Mouse (Mus musculus) mesoderm, embryonic 11.5 days (tissue): ENCODE data around the gene Spns1.
A peak's percentile ranks its signal among the peaks of the same experiment; 100 is the strongest.
"Not testable (repeated sequence)": the region's sequence is repeated elsewhere in the genome, so short reads cannot be mapped to it uniquely, and the experiment has no call there.

Experiments
- DNase-seq: peaks from one replicate; pipeline ENCODE4 v3.0.0-alpha.2; 2012; ENCODE audit warnings: low read depth, low spot score

Gene Spns1

GRCm38 (mm10) chr7:126340206-126340618 lies 37.0 kb downstream of the Spns1 start:
- DNase-seq: no peak

- no peak for DNase-seq
These were observed 37.7 kb downstream of the Spns1 start for GRCm38 (mm10) chr7:126339521-126339971.

- DNase-seq: no peak
These were observed 38.3 kb downstream of the Spns1 start for GRCm38 (mm10) chr7:126338906-126339305.

- no peak for DNase-seq
These were observed 41.7 kb downstream of the Spns1 start for GRCm38 (mm10) chr7:126335556-126335955.

GRCm38 (mm10) chr7:126332691-126333090 lies 44.6 kb downstream of the Spns1 start:
- no peak for DNase-seq

- no peak for DNase-seq
These were observed 46.6 kb downstream of the Spns1 start for GRCm38 (mm10) chr7:126330693-126331092.

- no peak for DNase-seq
These were observed 47.2 kb downstream of the Spns1 start for GRCm38 (mm10) chr7:126329907-126330645.

- DNase-seq: not testable (repeated sequence)
These were observed 48.4 kb downstream of the Spns1 start for GRCm38 (mm10) chr7:126328848-126329247.

GRCm38 (mm10) chr7:126325576-126326273 lies 51.5 kb downstream of the Spns1 start:
- not testable (repeated sequence) for DNase-seq

- peak; percentile 23 for DNase-seq
These were observed 52.5 kb downstream of the Spns1 start for GRCm38 (mm10) chr7:126324791-126325190.

- peak; percentile 82 for DNase-seq
These were observed 53.5 kb downstream of the Spns1 start for GRCm38 (mm10) chr7:126323729-126324128.
